Mouse (Mus musculus) bone marrow, adult 2 months (tissue): Measurements from ENCODE around the gene Mcf2.

ENCODE experiments used
- CTCF ChIP-seq: fragments of 200-500 bp; IDR thresholded peaks from 2 replicates; pipeline ENCODE4 v1.5.1; 2011; ENCODE audit warnings: low read length, control low read depth; ENCODE audit not compliant: control insufficient read depth, insufficient read depth
- POLR2A ChIP-seq: fragments of 200-500 bp; IDR thresholded peaks from 2 replicates; pipeline ENCODE4 v1.6.1; 2011; ENCODE audit warnings: low read depth, mild to moderate bottlenecking, control low read depth, low read length, borderline replicate concordance; ENCODE audit not compliant: control insufficient read depth

DNA sequence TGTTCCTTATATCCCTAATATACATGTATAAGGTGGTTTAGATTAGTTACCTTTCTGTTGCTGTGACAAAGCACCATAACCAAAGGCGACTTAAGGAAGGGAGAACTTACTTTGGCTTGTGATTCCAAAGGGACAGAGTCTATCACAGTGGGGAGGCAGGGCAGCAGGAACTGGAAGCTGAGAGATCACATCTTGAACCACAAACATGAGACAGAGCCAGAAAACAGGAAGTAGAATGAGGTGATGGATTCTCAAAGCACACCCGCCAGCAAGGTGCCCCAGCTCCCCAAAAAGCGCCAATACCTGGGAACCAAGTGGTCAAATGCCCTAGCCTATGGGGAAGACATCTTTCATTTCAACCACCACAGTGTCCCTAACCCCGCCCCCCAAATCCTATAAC lies 157.9 kb downstream of the Mcf2 start:
- no peak for TF ChIP-seq CTCF
- TF ChIP-seq POLR2A = no peak
